Mouse (Mus musculus): ENCODE data around the gene Gm5105. TPM values are rescaled to one million over a fixed set of nuclear protein-coding genes. Genes with fewer than 3 reads are reported as not detected.

The Gm5105 gene
- not detected in 2 replicates for polyA plus RNA-seq (2012)

DNA sequence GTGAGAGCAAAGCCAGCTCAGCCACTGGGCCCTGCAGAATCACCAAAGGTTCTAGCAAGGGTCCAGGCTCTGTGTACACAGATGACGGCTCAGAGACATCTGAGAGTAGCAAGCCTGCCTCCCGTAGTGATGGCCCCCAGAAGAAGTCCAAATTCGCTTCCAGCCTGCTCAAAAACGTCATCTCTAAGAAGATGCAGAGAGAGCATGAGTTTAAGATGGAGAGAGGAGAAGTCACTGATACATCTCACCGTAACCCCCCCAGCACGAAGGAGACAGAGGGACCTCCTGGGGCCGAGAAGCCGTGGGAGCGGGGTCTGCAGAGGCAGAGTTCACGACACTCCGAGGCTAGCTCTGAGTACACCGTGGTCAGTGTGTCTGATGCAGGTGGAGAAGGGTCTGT, at the start of gene Gm5105:
Gm5105 (minus strand) TSS at position 101 of the 400 bp plus-strand sequence.

GRCm38 (mm10) chr3:138064732-138065645, 2.2 kb downstream of the Gm5105 start, which contains the start of gene 1110002E22Rik:
TSS of gene 1110002E22Rik (plus strand) at chr3:138065052.

Other genes starting within 250 kb of the Gm5105 start
- 2,416 and 2,588 TPM in 2 replicates for gene H2afz, start 202.9 kb downstream of the Gm5105 start, polyA plus RNA-seq (2012)
- 1.4 and 1.6 TPM in 2 replicates for gene Dnajb14, start 199.7 kb downstream of the Gm5105 start, polyA plus RNA-seq (2012)
- gene Lamtor3, start 148.9 kb downstream of the Gm5105 start, polyA plus RNA-seq (2012), result 18.2 and 19.3 TPM in 2 replicates
- 18.8 and 31.8 TPM in 2 replicates for gene Dapp1, start 85.8 kb downstream of the Gm5105 start, polyA plus RNA-seq (2012)
- 0.03 and 0.05 TPM in 2 replicates for gene 1110002E22Rik, start 2.3 kb downstream of the Gm5105 start, polyA plus RNA-seq (2012)
- 1.8 and 2.6 TPM in 2 replicates for gene Trmt10a, start 76.1 kb upstream of the Gm5105 start, polyA plus RNA-seq (2012)
- 0.38 and 0.98 TPM in 2 replicates for gene Mttp, start 77.6 kb upstream of the Gm5105 start, polyA plus RNA-seq (2012)
- gene 4930579F01Rik, start 126.4 kb upstream of the Gm5105 start, polyA plus RNA-seq (2012), result not detected in 2 replicates
- gene Adh7, start 150.4 kb upstream of the Gm5105 start, polyA plus RNA-seq (2012), result not detected in 2 replicates
- gene Adh1, start 193.6 kb upstream of the Gm5105 start, polyA plus RNA-seq (2012), result 0.14 TPM in 1 of 2 replicates, not detected in the other
- not detected in 2 replicates for gene Adh6a, start 245.9 kb upstream of the Gm5105 start, polyA plus RNA-seq (2012)